ENCODE assay signal across 23 mouse cellular contexts in genomic region chr1:110118862-110119261, GRCm38 (mm10).
A peak's percentile ranks its signal among the peaks of the same experiment; 100 is the strongest.
DNase-seq lines count a peak whose midpoint lies in the region; ATAC-seq lines count a peak whose summit lies in the region.
"Had no signal": no experiment of that assay in that cellular context is flagged by ENCODE, and none has a peak within 500 bp of the region (broad histone marks: within the 10 kb centered on the region; RNA-seq: fewer than 3 reads in every experiment).

No protein-coding gene starts in this region.

- no peaks in the 10 kb centered on the region for H3K27me3 ChIP-seq in midbrain, embryonic 12.5 days
- H3K27me3 ChIP-seq in midbrain, embryonic 10.5 days (ENCODE audit: low read depth, poor library complexity, severe bottlenecking): no peaks in the 10 kb centered on the region
- H3K27me3 ChIP-seq: forebrain, embryonic 13.5 days; hindbrain, embryonic 13.5 days had no signal

- H3K27ac ChIP-seq in midbrain, embryonic 12.5 days (replicated peaks): no peak overlapping the region
- no peak overlapping the region for H3K27ac ChIP-seq in midbrain, embryonic 10.5 days (replicated peaks)
- H3K27ac ChIP-seq: forebrain, embryonic 10.5 days; forebrain, embryonic 13.5 days; hindbrain, embryonic 13.5 days; hindbrain, postnatal 0 days had no signal

- no peak overlapping the region for H3K4me3 ChIP-seq in midbrain, embryonic 12.5 days
- no peak overlapping the region for H3K4me3 ChIP-seq in midbrain, embryonic 10.5 days
- H3K4me3 ChIP-seq: forebrain, embryonic 10.5 days; forebrain, embryonic 13.5 days; hindbrain, embryonic 13.5 days had no signal

- no peaks in the 10 kb centered on the region for H3K9me3 ChIP-seq in midbrain, embryonic 12.5 days
- H3K9me3 ChIP-seq in midbrain, embryonic 10.5 days (replicated peaks): no peaks in the 10 kb centered on the region
- H3K9me3 ChIP-seq: forebrain, embryonic 10.5 days; forebrain, embryonic 13.5 days; hindbrain, embryonic 13.5 days had no signal

- no peak overlapping the region for H3K4me2 ChIP-seq in midbrain, embryonic 12.5 days (replicated peaks)
- H3K4me2 ChIP-seq: forebrain, embryonic 13.5 days; heart, embryonic 11.5 days; hindbrain, embryonic 13.5 days had no signal

- H3K9ac ChIP-seq in midbrain, embryonic 12.5 days (replicated peaks): no peak overlapping the region
- H3K9ac ChIP-seq: forebrain, embryonic 13.5 days; hindbrain, embryonic 13.5 days had no signal

- no peaks in the 10 kb centered on the region for H3K36me3 ChIP-seq in midbrain, embryonic 12.5 days
- no peaks in the 10 kb centered on the region for H3K36me3 ChIP-seq in midbrain, embryonic 10.5 days
- H3K36me3 ChIP-seq: forebrain, embryonic 10.5 days; hindbrain, embryonic 13.5 days had no signal

- DNase-seq in embryo, embryonic 10 days (ENCODE audit: low spot score): peak; percentile 8
- no peak for DNase-seq in embryo, embryonic 9.5 days (ENCODE audit: extremely low spot score)
- DNase-seq in midbrain, embryonic 10.5 days (ENCODE audit: low spot score): no peak
- peak; percentile 2 for DNase-seq in embryo, embryonic 11 days
- no peak for DNase-seq in adrenal gland, adult 18-20 months (ENCODE audit: low spot score in 2 of 2)
- DNase-seq: adrenal gland, postnatal 10 days; adrenal gland, postnatal 36 days; cerebellum, adult 11 months; cerebellum, adult 2 months; cerebellum, adult 9-11 months; cerebellum, postnatal 25 days; gastrocnemius, postnatal 14 days; heart, adult 11 months had no signal

- ATAC-seq in midbrain, embryonic 12.5 days (ENCODE audit: low FRiP score, low read depth): 0 out of 2 replicates have a peak, but pooled peaks have one; percentile 62
- ATAC-seq: activated CD4-positive, CD25-positive, alpha-beta regulatory T cell, adult 4 months; forebrain, embryonic 13.5 days; forebrain, embryonic 16.5 days; hindbrain, postnatal 0 days; inflammation-experienced regulatory T-cells, adult 6 months; intestine, embryonic 16.5 days had no signal

- 10% methylated on average over 1 of the region's 1 CpGs for WGBS in midbrain, embryonic 12.5 days
- WGBS in midbrain, embryonic 10.5 days: 24% methylated on average over 1 of the region's 1 CpGs

- no peaks in the 10 kb centered on the region for H3K4me1 ChIP-seq in midbrain, embryonic 12.5 days
- peaks cover 15% of the 10 kb centered on the region for H3K4me1 ChIP-seq in midbrain, embryonic 10.5 days
- H3K4me1 ChIP-seq: forebrain, embryonic 13.5 days; hindbrain, embryonic 13.5 days had no signal

Comparison
In these comparisons a context has a peak if more than half of its experiments do, and no peak if none do; other contexts are left out.
1. DNase-seq: peak in embryo, embryonic 10 days (single experiment) and embryo, embryonic 11 days (single experiment); none in embryo, embryonic 9.5 days (single experiment), midbrain, embryonic 10.5 days (single experiment) and adrenal gland, adult 18-20 months (0 of 2).